Mouse (Mus musculus) E14TG2a.4 (cell line): ENCODE measurements around the gene Ak7.

Experiments
- H3K27me3 ChIP-seq: 2 replicates; pipeline ENCODE4 v1.6.1; 2014; ENCODE audit warnings: low read length, control low read depth; ENCODE audit not compliant: insufficient read depth
- H3K36me3 ChIP-seq: 2 replicates; pipeline ENCODE4 v1.6.1; 2014; ENCODE audit warnings: low read length, control low read depth; ENCODE audit not compliant: insufficient read depth
- H3K4me1 ChIP-seq: replicated peaks from 2 replicates; pipeline ENCODE4 v1.6.1; 2014; ENCODE audit warnings: low read depth, low read length, control low read depth
- H3K4me3 ChIP-seq: replicated peaks from 2 replicates; pipeline ENCODE4 v1.5.1; 2014; ENCODE audit warnings: mild to moderate bottlenecking, low read length
- H3K9me3 ChIP-seq: 2 replicates; pipeline ENCODE4 v1.6.1; 2014; ENCODE audit warnings: low read length, control low read depth
- CTCF ChIP-seq: conservative IDR thresholded peaks from 2 replicates; pipeline ENCODE4 v1.5.1; 2014; ENCODE audit warnings: low read length
- NANOG ChIP-seq: IDR thresholded peaks from 2 replicates; pipeline ENCODE4 v1.6.1; 2014; ENCODE audit warnings: borderline replicate concordance, low read length, mixed read lengths
- POU5F1 ChIP-seq: IDR thresholded peaks from 2 replicates; pipeline ENCODE4 v1.6.1; 2014; ENCODE audit warnings: low read length, borderline replicate concordance

The Ak7 gene

DNA sequence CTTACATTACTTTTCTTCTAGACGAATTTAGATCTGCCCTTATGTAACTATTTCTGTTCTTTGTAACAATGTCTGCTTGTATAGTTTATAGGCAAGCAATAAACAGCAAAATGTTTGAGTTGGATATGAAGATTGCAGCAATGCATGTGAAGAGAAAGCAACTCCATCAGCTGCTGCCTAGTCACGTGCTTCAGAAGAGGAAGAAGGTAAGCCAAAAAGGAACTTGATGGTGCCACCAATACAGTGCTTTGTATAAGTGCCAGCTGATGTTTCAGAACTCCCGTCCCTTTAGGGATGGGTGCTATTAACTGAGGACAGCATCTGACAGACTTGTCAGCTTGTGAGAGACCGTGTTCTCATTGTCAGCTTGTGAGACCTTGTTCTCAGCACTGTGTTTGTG is 117.7 kb downstream of the Ak7 start:
- H3K4me3 ChIP-seq, result no peak overlapping the region
- H3K4me1 ChIP-seq, result 0 out of 2 replicates have a peak, but pooled peaks cover 6% of the 10 kb centered on the region
- no peak for TF ChIP-seq CTCF
- TF ChIP-seq POU5F1, result no peak
- TF ChIP-seq NANOG, result no peak
- H3K36me3 ChIP-seq, result peaks cover 99% of the 10 kb centered on the region
- H3K9me3 ChIP-seq, result no peaks in the 10 kb centered on the region
- H3K27me3 ChIP-seq, result no peaks in the 10 kb centered on the region

DNA sequence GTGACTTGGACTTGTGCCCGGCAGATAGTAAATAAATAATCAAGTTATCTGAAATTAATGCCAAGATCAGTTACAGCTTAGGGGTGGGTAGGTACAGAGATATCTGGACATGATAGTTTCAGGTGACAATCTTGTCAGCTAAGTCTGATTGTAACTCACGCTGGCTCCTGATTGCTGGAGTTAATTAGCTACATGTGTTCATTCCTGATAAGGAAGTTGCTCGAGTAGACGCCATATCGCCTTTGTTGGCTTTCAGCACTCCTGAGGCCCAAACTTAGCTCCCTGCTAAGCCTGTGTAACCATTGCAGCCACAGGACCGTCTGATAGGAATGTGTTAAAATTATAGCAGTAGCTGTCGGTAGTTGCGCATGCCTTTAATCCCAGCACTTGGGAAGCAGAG is 119.0 kb downstream of the Ak7 start:
- no peaks in the 10 kb centered on the region for H3K9me3 ChIP-seq
- peaks cover 6% of the 10 kb centered on the region; the same call in 1 of the 2 replicates for H3K4me1 ChIP-seq
- H3K36me3 ChIP-seq, result peaks cover 99% of the 10 kb centered on the region
- TF ChIP-seq CTCF, result no peak
- TF ChIP-seq NANOG, result no peak
- TF ChIP-seq POU5F1, result no peak
- H3K27me3 ChIP-seq, result no peaks in the 10 kb centered on the region
- no peak overlapping the region for H3K4me3 ChIP-seq

DNA sequence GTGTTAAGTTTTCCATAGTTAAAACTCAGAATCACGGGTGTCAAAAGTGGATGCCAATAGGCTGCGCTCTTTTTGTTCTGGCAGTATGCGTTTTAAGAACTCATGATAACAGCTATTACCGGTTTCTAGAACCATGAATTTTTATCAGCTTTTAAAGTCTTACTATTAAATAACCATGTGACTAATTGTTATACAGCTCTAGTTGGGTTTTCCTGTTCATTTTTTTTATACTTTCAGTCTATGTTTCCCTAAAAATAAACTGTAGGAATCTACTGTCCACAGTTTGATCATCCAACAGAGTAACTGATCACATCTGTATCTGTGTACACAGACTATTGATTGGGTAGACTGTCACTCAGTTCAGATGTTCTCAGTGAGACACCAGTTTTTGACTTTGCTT is 119.5 kb downstream of the Ak7 start:
- H3K27me3 ChIP-seq, result no peaks in the 10 kb centered on the region
- TF ChIP-seq CTCF (no peak), POU5F1 (no peak), NANOG (no peak)

More for the DNA sequence above, 119.5 kb downstream of the Ak7 start:
- Histone ChIP-seq H3K4me3 (no peak overlapping the region), H3K36me3 (peaks cover 99% of the 10 kb centered on the region), H3K4me1 (peaks cover 6% of the 10 kb centered on the region; the same call in 1 of the 2 replicates), H3K9me3 (no peaks in the 10 kb centered on the region)
